8 mouse cellular contexts compared by ENCODE assay signal in the genomic region with DNA sequence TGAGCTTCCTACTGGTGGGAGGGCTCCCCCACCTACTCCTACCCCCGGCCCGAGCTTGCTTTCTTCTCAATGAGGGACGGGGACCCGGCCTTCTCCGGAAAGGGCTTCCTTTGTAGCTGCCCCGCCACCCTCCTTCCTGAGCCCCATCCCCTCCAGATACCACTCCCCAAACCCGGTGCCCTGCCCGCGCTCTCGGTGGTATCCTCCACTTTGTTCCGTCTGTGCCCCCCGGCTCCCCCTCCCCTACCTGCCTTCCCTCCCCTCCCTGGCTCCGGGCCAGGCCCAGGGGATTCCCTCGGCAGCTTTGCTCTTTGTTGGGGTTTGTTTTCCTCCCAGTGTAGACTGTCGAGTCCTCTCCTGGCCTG. TPM values are rescaled to one million over a fixed set of nuclear protein-coding genes. Genes with fewer than 3 reads are reported as not detected.
DNase-seq lines count a peak whose midpoint lies in the region; ATAC-seq lines count a peak whose summit lies in the region.

No protein-coding gene starts in this region.

- peak overlapping the region; percentile 92 for H3K9ac ChIP-seq in lung, embryonic 15.5 days
- H3K9ac ChIP-seq in hindbrain, embryonic 12.5 days: peak overlapping the region; percentile 98
- H3K9ac ChIP-seq in midbrain, embryonic 11.5 days (ENCODE audit: low read length): peak overlapping the region; percentile 93

- H3K4me2 ChIP-seq in lung, embryonic 15.5 days: peak overlapping the region; percentile 78
- peak overlapping the region; percentile 96 for H3K4me2 ChIP-seq in hindbrain, embryonic 12.5 days (replicated peaks)
- H3K4me2 ChIP-seq in midbrain, embryonic 11.5 days: peak overlapping the region; percentile 94

- H3K4me3 ChIP-seq in lung, embryonic 15.5 days: peak overlapping the region; percentile 97
- H3K4me3 ChIP-seq in hindbrain, embryonic 12.5 days: peak overlapping the region; percentile 97
- peak overlapping the region; percentile 75 for H3K4me3 ChIP-seq in midbrain, embryonic 11.5 days (ENCODE audit: low read depth, low read length)

- under 1% methylated on average over 15 of the region's 15 CpGs for WGBS in lung, embryonic 15.5 days
- 1% methylated on average over 15 of the region's 15 CpGs for WGBS in hindbrain, embryonic 12.5 days
- 2% methylated on average over 15 of the region's 15 CpGs for WGBS in midbrain, embryonic 11.5 days

- H3K4me1 ChIP-seq in lung, embryonic 15.5 days: peaks cover 46% of the 10 kb centered on the region
- peaks cover 48% of the 10 kb centered on the region for H3K4me1 ChIP-seq in hindbrain, embryonic 12.5 days
- H3K4me1 ChIP-seq in midbrain, embryonic 11.5 days (ENCODE audit: control insufficient read depth, insufficient read depth, low read length): peaks cover 28% of the 10 kb centered on the region

- peaks cover 23% of the 10 kb centered on the region for H3K36me3 ChIP-seq in lung, embryonic 15.5 days
- peaks cover 27% of the 10 kb centered on the region for H3K36me3 ChIP-seq in hindbrain, embryonic 12.5 days
- H3K36me3 ChIP-seq in midbrain, embryonic 11.5 days (ENCODE audit: control insufficient read depth, insufficient read depth, low read length): peaks cover 23% of the 10 kb centered on the region

- peak; percentile 33 for DNase-seq in adrenal gland, postnatal 10 days
- DNase-seq in adrenal gland, adult (ENCODE audit: inconsistent age in 2 of 2, low spot score in 1 of 2): no peak
- DNase-seq in lung, postnatal 36 days: no peak
- no peak for DNase-seq in midbrain, embryonic 11.5 days (ENCODE audit: low spot score, missing footprints)
- DNase-seq in c-Kit-positive CD71-positive TER-119-positive erythroid progenitor cells, embryonic 14.5 days (ENCODE audit: low spot score): no peak
- DNase-seq in left cerebral cortex, adult 8-10 months (ENCODE audit: low spot score in 2 of 2): no peak

- no peaks in the 10 kb centered on the region for H3K9me3 ChIP-seq in lung, embryonic 15.5 days
- H3K9me3 ChIP-seq in hindbrain, embryonic 12.5 days (replicated peaks): no peaks in the 10 kb centered on the region
- no peaks in the 10 kb centered on the region for H3K9me3 ChIP-seq in midbrain, embryonic 11.5 days (ENCODE audit: control insufficient read depth, low read length)

- ATAC-seq in lung, embryonic 15.5 days (ENCODE audit: borderline replicate concordance, extremely low read depth, low FRiP score, low TSS enrichment): no peak
- peak; percentile 28 for ATAC-seq in hindbrain, embryonic 12.5 days (ENCODE audit: low FRiP score)
- peak; percentile 41; the same call in 1 of the 2 replicates for ATAC-seq in midbrain, embryonic 11.5 days (ENCODE audit: low FRiP score)

- H3K27ac ChIP-seq in lung, embryonic 15.5 days: peak overlapping the region; percentile 93
- H3K27ac ChIP-seq in hindbrain, embryonic 12.5 days: peak overlapping the region; percentile 94
- peak overlapping the region; percentile 80 for H3K27ac ChIP-seq in midbrain, embryonic 11.5 days (ENCODE audit: low read depth, low read length)

- peaks cover 14% of the 10 kb centered on the region; the same call in 1 of the 2 replicates for H3K27me3 ChIP-seq in lung, embryonic 15.5 days
- peaks cover 14% of the 10 kb centered on the region for H3K27me3 ChIP-seq in hindbrain, embryonic 12.5 days
- H3K27me3 ChIP-seq in midbrain, embryonic 11.5 days (ENCODE audit: control insufficient read depth, insufficient read depth, low read length): peaks cover 3% of the 10 kb centered on the region; the same call in 1 of the 2 replicates

RNA-seq across cellular contexts. Expression of gene Cbx2, which starts 0.8 kb away (rescaled TPM):
- total RNA-seq in adrenal gland, postnatal 10 days (2021): 1 to 10 TPM; 6.7 to 7.9 TPM
- polyA plus RNA-seq in lung, embryonic 15.5 days (2015; fragmentation: Nextera tagmentation; extraction: Ambion mirVana): 36.7 and 38.3 TPM in 2 replicates
- 60.5 and 62.5 TPM in 2 replicates for polyA plus RNA-seq in hindbrain, embryonic 12.5 days (2016; fragmentation: Nextera tagmentation; extraction: Ambion mirVana)
- polyA plus RNA-seq in midbrain, embryonic 11.5 days (2014; fragmentation: Nextera tagmentation; extraction: Ambion mirVana): 66.7 and 70.5 TPM in 2 replicates
- 1 to 10 TPM; 2.2 to 3.3 (median 2.6) TPM for total RNA-seq in left cerebral cortex, adult 8-10 months (2022)

RNA-seq across cellular contexts. Expression of gene Cbx8, which starts 17.2 kb away (rescaled TPM):
- total RNA-seq in adrenal gland, postnatal 10 days (2021): 10 to 100 TPM in 1 of 2 experiments, 1 to 10 TPM in 1; 8.8 to 12.3 TPM
- 9.4 and 11.3 TPM in 2 replicates for polyA plus RNA-seq in lung, embryonic 15.5 days (2015; fragmentation: Nextera tagmentation; extraction: Ambion mirVana)
- 9.9 and 11.6 TPM in 2 replicates for polyA plus RNA-seq in hindbrain, embryonic 12.5 days (2016; fragmentation: Nextera tagmentation; extraction: Ambion mirVana)
- polyA plus RNA-seq in midbrain, embryonic 11.5 days (2014; fragmentation: Nextera tagmentation; extraction: Ambion mirVana): 11.3 and 11.9 TPM in 2 replicates
- total RNA-seq in left cerebral cortex, adult 8-10 months (2022): 10 to 100 TPM in 2 of 4 experiments, 1 to 10 TPM in 2; 7.1 to 16.7 (median 11.1) TPM

RNA-seq across cellular contexts. Expression of gene Enpp7, which starts 35.6 kb away (rescaled TPM):
- not detected for total RNA-seq in adrenal gland, postnatal 10 days (2021)
- polyA plus RNA-seq in lung, embryonic 15.5 days (2015; fragmentation: Nextera tagmentation; extraction: Ambion mirVana): not detected in 2 replicates
- polyA plus RNA-seq in hindbrain, embryonic 12.5 days (2016; fragmentation: Nextera tagmentation; extraction: Ambion mirVana): not detected in 2 replicates
- not detected in 2 replicates for polyA plus RNA-seq in midbrain, embryonic 11.5 days (2014; fragmentation: Nextera tagmentation; extraction: Ambion mirVana)
- total RNA-seq in left cerebral cortex, adult 8-10 months (2022): not detected
